Mouse (Mus musculus) limb, embryonic 14.5 days (tissue): Measurements from ENCODE around the gene Aaas. TPM values are rescaled to one million over a fixed set of nuclear protein-coding genes. Genes with fewer than 3 reads are reported as not detected.
"Not testable (repeated sequence)": the region's sequence is repeated elsewhere in the genome, so short reads cannot be mapped to it uniquely, and the experiment has no call there.

Experiments used
- ATAC-seq: fragments of 200-750 bp; cut with Nextera tagmentation; 2 replicates; pipeline ENCODE4 v1.8.0; 2017; ENCODE audit warnings: low read depth, moderate number of reproducible peaks, moderate TSS enrichment; ENCODE audit not compliant: low FRiP score
- DNase-seq: peaks from one replicate; pipeline ENCODE4 v3.0.0-alpha.2; 2015; ENCODE audit warnings: low spot score
- H3K27ac ChIP-seq: fragments of 300-500 bp; sonication (generic); replicated peaks from 2 replicates; pipeline ENCODE4 v1.5.1; 2014; ENCODE audit warnings: low read depth, mild to moderate bottlenecking, low read length, moderate library complexity, mixed read lengths
- H3K27me3 ChIP-seq: fragments of 300-500 bp; sonication (generic); 2 replicates; pipeline ENCODE4 v1.6.1; 2014; ENCODE audit warnings: low read length, mixed read lengths; ENCODE audit not compliant: control insufficient read depth, insufficient read depth
- H3K36me3 ChIP-seq: fragments of 300-500 bp; sonication (generic); 2 replicates; pipeline ENCODE4 v1.6.1; 2014; ENCODE audit warnings: mild to moderate bottlenecking, low read length, moderate library complexity, mixed read lengths; ENCODE audit not compliant: control insufficient read depth, insufficient read depth
- H3K4me1 ChIP-seq: fragments of 300-500 bp; sonication (generic); 2 replicates; pipeline ENCODE4 v1.6.1; 2014; ENCODE audit warnings: antibody characterized with exemption, low read length, mixed read lengths; ENCODE audit not compliant: control insufficient read depth, insufficient read depth
- H3K4me2 ChIP-seq: fragments of 300-500 bp; sonication (generic); replicated peaks from 2 replicates; pipeline ENCODE4 v1.6.1; 2014; ENCODE audit warnings: low read depth, mild to moderate bottlenecking, low read length, moderate library complexity; ENCODE audit not compliant: severe bottlenecking
- H3K4me3 ChIP-seq: fragments of 300-500 bp; sonication (generic); replicated peaks from 2 replicates; pipeline ENCODE4 v1.5.1; 2014; ENCODE audit warnings: low read length
- H3K9ac ChIP-seq: fragments of 300-500 bp; sonication (generic); 2 replicates; pipeline ENCODE4 v1.6.1; 2014; ENCODE audit warnings: mild to moderate bottlenecking, low read depth, low read length, moderate library complexity; ENCODE audit not compliant: severe bottlenecking
- H3K9me3 ChIP-seq: fragments of 300-500 bp; sonication (generic); 2 replicates; pipeline ENCODE4 v1.6.1; 2016; ENCODE audit warnings: low read length; ENCODE audit not compliant: control insufficient read depth
- POLR2A ChIP-seq: fragments of 200-500 bp; IDR thresholded peaks from 2 replicates; pipeline ENCODE4 v1.8.0; 2012; ENCODE audit warnings: inconsistent platforms, mild to moderate bottlenecking, moderate library complexity, borderline replicate concordance; ENCODE audit not compliant: insufficient read depth, insufficient read length; ENCODE audit errors: extremely low read depth
- WGBS: fragments of 180-500 bp; shearing (Covaris S2); extraction: QIAGEN DNeasy Blood & Tissue Kit; methylation state at CpG from one replicate; pipeline ENCODE4 v1.1.7; 2014; 5-methylcytosine and 5-hydroxymethylcytosine counted together
- polyA plus RNA-seq, 2 experiments: library from polyadenylated mRNA; depleted of rRNA in 1 of 2; stranded (reverse) in 1 of 2; unstranded in 1 of 2; fragments of >200 nt; fragmentation: Nextera tagmentation in 1 of 2; extraction: Ambion mirVana in 1 of 2; gene quantifications; 2 replicates each; pipeline versions ENCODE4 v1.2.1 to v1.2.3; 2012 to 2014

Gene Aaas
- polyA plus RNA-seq, 2 experiments: 54.4 to 65.5 TPM

- H3K9ac ChIP-seq: peak overlapping the region; percentile 57
- 9% methylated on average over 11 of the region's 11 CpGs for WGBS
- no peak for DNase-seq
- H3K4me3 ChIP-seq: peak overlapping the region; percentile 56
- peak overlapping the region; percentile 70 for H3K4me2 ChIP-seq
- peaks cover 12% of the 10 kb centered on the region; the same call in 1 of the 2 replicates for H3K36me3 ChIP-seq
- peaks cover 9% of the 10 kb centered on the region; the same call in 1 of the 2 replicates for H3K4me1 ChIP-seq
- ATAC-seq: peak; percentile 27; the same call in 1 of the 2 replicates
- H3K27me3 ChIP-seq: no peaks in the 10 kb centered on the region
- H3K27ac ChIP-seq: peak overlapping the region; percentile 53
- H3K9me3 ChIP-seq: no peaks in the 10 kb centered on the region
- no peak for TF ChIP-seq POLR2A
These were observed 346 bp upstream of the Aaas start for GRCm38 (mm10) chr15:102350942-102351291.

GRCm38 (mm10) chr15:102346444-102346843 lies 4.1 kb downstream of the Aaas start:
- no peaks in the 10 kb centered on the region for H3K9me3 ChIP-seq
- WGBS: 70% methylated on average over 4 of the region's 4 CpGs
- no peak for TF ChIP-seq POLR2A

GRCm38 (mm10) chr15:102344490-102344889 lies 6.1 kb downstream of the Aaas start:
- Histone ChIP-seq H3K9me3 (no peaks in the 10 kb centered on the region), H3K9ac (no peak overlapping the region), H3K36me3 (peaks cover 53% of the 10 kb centered on the region), H3K4me2 (no peak overlapping the region), H3K27ac (no peak overlapping the region), H3K4me1 (no peaks in the 10 kb centered on the region), H3K4me3 (no peak overlapping the region), H3K27me3 (no peaks in the 10 kb centered on the region)
- 94% methylated on average over 3 of the region's 3 CpGs for WGBS
- DNase-seq (no peak), ATAC-seq (no peak)
- no peak for TF ChIP-seq POLR2A

More at GRCm38 (mm10) chr15:102346444-102346843, 4.1 kb downstream of the Aaas start:
- DNase-seq (no peak), ATAC-seq (no peak)
- H3K4me3 ChIP-seq: no peak overlapping the region
- 0 out of 2 replicates have a peak, but pooled peaks cover 5% of the 10 kb centered on the region for H3K4me1 ChIP-seq
- peaks cover 42% of the 10 kb centered on the region for H3K36me3 ChIP-seq
- H3K27me3 ChIP-seq: no peaks in the 10 kb centered on the region
- no peak overlapping the region for H3K27ac ChIP-seq
- H3K9ac ChIP-seq: no peak overlapping the region
- H3K4me2 ChIP-seq: no peak overlapping the region

- Histone ChIP-seq H3K36me3 (peaks cover 76% of the 10 kb centered on the region), H3K27me3 (no peaks in the 10 kb centered on the region), H3K4me3 (no peak overlapping the region), H3K9ac (no peak overlapping the region), H3K27ac (no peak overlapping the region), H3K4me2 (no peak overlapping the region), H3K9me3 (no peaks in the 10 kb centered on the region), H3K4me1 (no peaks in the 10 kb centered on the region)
- ATAC-seq: no peak
- no peak for TF ChIP-seq POLR2A
- 6% methylated on average over 1 of the region's 1 CpGs for WGBS
- peak; percentile 42 for DNase-seq
These were observed 9.0 kb downstream of the Aaas start for GRCm38 (mm10) chr15:102341580-102341979.

- peaks cover 75% of the 10 kb centered on the region for H3K36me3 ChIP-seq
- H3K4me1 ChIP-seq: no peaks in the 10 kb centered on the region
- no peak overlapping the region for H3K9ac ChIP-seq
- no peak overlapping the region for H3K27ac ChIP-seq
- H3K4me2 ChIP-seq: no peak overlapping the region
- WGBS: 55% methylated on average over 5 of the region's 5 CpGs
- no peak overlapping the region for H3K4me3 ChIP-seq
- TF ChIP-seq POLR2A: no peak
- no peaks in the 10 kb centered on the region for H3K9me3 ChIP-seq
- no peaks in the 10 kb centered on the region for H3K27me3 ChIP-seq
- DNase-seq: no peak
- no peak for ATAC-seq
These were observed 11.0 kb downstream of the Aaas start for GRCm38 (mm10) chr15:102339612-102340011.

- no peaks in the 10 kb centered on the region for H3K9me3 ChIP-seq
- H3K4me2 ChIP-seq: no peak overlapping the region
- 78% methylated on average over 4 of the region's 4 CpGs for WGBS
These were observed 13.6 kb downstream of the Aaas start for GRCm38 (mm10) chr15:102336946-102337345.

GRCm38 (mm10) chr15:102335925-102336324 lies 14.6 kb downstream of the Aaas start:
- Histone ChIP-seq H3K4me1 (peaks cover 11% of the 10 kb centered on the region), H3K36me3 (peaks cover 76% of the 10 kb centered on the region)
- 93% methylated on average over 5 of the region's 5 CpGs for WGBS
- not testable (repeated sequence) for H3K9me3 ChIP-seq, ATAC-seq, H3K4me2 ChIP-seq, H3K27ac ChIP-seq, H3K4me3 ChIP-seq, H3K9ac ChIP-seq, DNase-seq, H3K27me3 ChIP-seq

More at GRCm38 (mm10) chr15:102336946-102337345, 13.6 kb downstream of the Aaas start:
- Histone ChIP-seq H3K4me1 (peaks cover 6% of the 10 kb centered on the region), H3K36me3 (peaks cover 76% of the 10 kb centered on the region), H3K4me3 (no peak overlapping the region), H3K9ac (no peak overlapping the region), H3K27me3 (no peaks in the 10 kb centered on the region), H3K27ac (no peak overlapping the region)
- no peak for TF ChIP-seq POLR2A
- DNase-seq (no peak), ATAC-seq (no peak)
